Mouse (Mus musculus) MEL (cell line): Measurements from ENCODE around the gene Uroc1. TPM values are rescaled to one million over a fixed set of nuclear protein-coding genes. Genes with fewer than 3 reads are reported as not detected.

Experiments
- DNase-seq: peaks from one replicate; pipeline ENCODE4 v3.0.0; 2011; ENCODE audit warnings: low read depth, low spot score
- H3K27ac ChIP-seq: 2 replicates; pipeline ENCODE4 v1.5.1; 2012; ENCODE audit warnings: low read depth, mild to moderate bottlenecking, control low read depth, low read length, moderate library complexity; ENCODE audit not compliant: control insufficient read depth
- H3K27me3 ChIP-seq, 2 experiments: fragments of 150-350 bp in 1 of 2; sonication (generic) in 1 of 2; 2 replicates each; pipeline ENCODE4 v1.6.1; 2012; ENCODE audit warnings: low read length in 2 of 2, mild to moderate bottlenecking in 2 of 2, improper control_type of control experiment in 1 of 2, moderate library complexity in 1 of 2; ENCODE audit not compliant: insufficient read depth in 2 of 2, control insufficient read depth in 1 of 2
- H3K36me3 ChIP-seq, 2 experiments: 2 replicates each; pipeline ENCODE4 v1.6.1; 2012 to 2014; ENCODE audit warnings: low read length in 2 of 2, improper control_type of control experiment in 1 of 2, inconsistent platforms in 1 of 2, mild to moderate bottlenecking in 1 of 2; ENCODE audit not compliant: insufficient read depth in 2 of 2, control insufficient read depth in 1 of 2
- H3K4me1 ChIP-seq, 2 experiments: fragments of 150-350 bp in 1 of 2; sonication (generic) in 1 of 2; 2 replicates each; pipeline ENCODE4 v1.6.1; 2012; ENCODE audit warnings: low read length in 2 of 2, improper control_type of control experiment in 1 of 2, mild to moderate bottlenecking in 1 of 2; ENCODE audit not compliant: insufficient read depth in 2 of 2, control insufficient read depth in 1 of 2
- H3K4me3 ChIP-seq, 2 experiments: fragments of 150-350 bp in 1 of 2; sonication (generic) in 1 of 2; 2 replicates each; pipeline ENCODE4 v1.5.1; 2012; ENCODE audit warnings: low read depth in 2 of 2, low read length in 2 of 2, mild to moderate bottlenecking in 2 of 2, moderate library complexity in 2 of 2, control low read depth in 1 of 2, improper control_type of control experiment in 1 of 2; ENCODE audit not compliant: control insufficient read depth in 1 of 2, insufficient read depth in 1 of 2
- H3K79me2 ChIP-seq: 2 replicates; pipeline ENCODE4 v1.6.1; 2012; ENCODE audit warnings: mild to moderate bottlenecking, low read length, moderate library complexity; ENCODE audit not compliant: control insufficient read depth, poor library complexity, insufficient read depth
- H3K9ac ChIP-seq: 2 replicates; pipeline ENCODE4 v1.6.1; 2012; ENCODE audit warnings: low read depth, mild to moderate bottlenecking, control low read depth, low read length, moderate library complexity; ENCODE audit not compliant: control insufficient read depth, poor library complexity, severe bottlenecking
- H3K9me3 ChIP-seq: fragments of 150-350 bp; sonication (generic); replicated peaks from 2 replicates; pipeline ENCODE4 v1.6.1; 2012; ENCODE audit warnings: mild to moderate bottlenecking, low read length, improper control_type of control experiment, moderate library complexity; ENCODE audit not compliant: insufficient read depth
- MYC ChIP-seq: IDR thresholded peaks from 2 replicates; pipeline ENCODE4 v1.6.1; 2011; ENCODE audit warnings: low read depth, mild to moderate bottlenecking, low read length, improper control_type of control experiment, moderate library complexity
- ZMIZ1 ChIP-seq: IDR thresholded peaks from 2 replicates; pipeline ENCODE4 v1.6.1; 2012; ENCODE audit warnings: low read depth, mild to moderate bottlenecking, inconsistent platforms, low read length, improper control_type of control experiment, moderate library complexity
- polyA plus RNA-seq, 2 experiments: library from polyadenylated mRNA; stranded (reverse) in 1 of 2; unstranded in 1 of 2; fragments of >175 nt in 1 of 2; fragments of >200 nt in 1 of 2; gene quantifications; 2 replicates each; pipeline versions ENCODE4 v1.2.1 to v1.2.4; 2012; ENCODE audit warnings: low replicate concordance in 2 of 2, low read depth in 1 of 2; ENCODE audit not compliant: insufficient read length in 2 of 2, insufficient read depth in 1 of 2, missing spikeins in 1 of 2
- total RNA-seq: library from RNA; depleted of rRNA; stranded (reverse); fragments of 300-350 nt; gene quantifications from 2 replicates; pipeline ENCODE4 v1.2.3, GENCODE M21; 2012; rRNA removed

Gene Uroc1
- total and polyA plus RNA-seq, 3 experiments: not detected

- DNase-seq: no peak
Measured at GRCm38 (mm10) chr6:90411926-90412325, 78.8 kb downstream of the Uroc1 start.

More at GRCm38 (mm10) chr6:90411926-90412325, 78.8 kb downstream of the Uroc1 start:
- H3K79me2 ChIP-seq: no peaks in the 10 kb centered on the region
- no peak overlapping the region for H3K4me3 ChIP-seq
- TF ChIP-seq MYC (no peak), ZMIZ1 (no peak)
- H3K9ac ChIP-seq: no peak overlapping the region
- H3K27me3 ChIP-seq: no peaks in the 10 kb centered on the region; a peak in 2 of 4 replicates
- H3K27ac ChIP-seq: no peak overlapping the region
- no peaks in the 10 kb centered on the region for H3K9me3 ChIP-seq
- no peaks in the 10 kb centered on the region for H3K4me1 ChIP-seq
- no peaks in the 10 kb centered on the region for H3K36me3 ChIP-seq

Other genes starting within 250 kb of the Uroc1 start
- gene Vmn1r50, start 231.9 kb upstream of the Uroc1 start, total RNA-seq: not detected in 2 replicates
- gene Vmn1r50, start 231.9 kb upstream of the Uroc1 start, polyA plus RNA-seq: not detected
- not detected in 2 replicates for gene Vmn1r51, start 210.7 kb upstream of the Uroc1 start, total RNA-seq
- gene Vmn1r51, start 210.7 kb upstream of the Uroc1 start, polyA plus RNA-seq: not detected
- gene Vmn1r52, start 158.5 kb upstream of the Uroc1 start, total RNA-seq: not detected in 2 replicates
- gene Vmn1r52, start 158.5 kb upstream of the Uroc1 start, polyA plus RNA-seq: not detected
- not detected in 2 replicates for gene V1ra8, start 130.5 kb upstream of the Uroc1 start, total RNA-seq
- not detected for gene V1ra8, start 130.5 kb upstream of the Uroc1 start, polyA plus RNA-seq
- not detected in 2 replicates for gene Vmn1r53, start 108.8 kb upstream of the Uroc1 start, total RNA-seq
- gene Vmn1r53, start 108.8 kb upstream of the Uroc1 start, polyA plus RNA-seq: not detected
- not detected in 2 replicates for gene Vmn1r54, start 87.0 kb upstream of the Uroc1 start, total RNA-seq
- not detected for gene Vmn1r54, start 87.0 kb upstream of the Uroc1 start, polyA plus RNA-seq
- not detected in 2 replicates for gene BC048671, start 32.1 kb upstream of the Uroc1 start, total RNA-seq
- not detected for gene BC048671, start 32.1 kb upstream of the Uroc1 start, polyA plus RNA-seq
- not detected in 2 replicates for gene Chst13, start 8.1 kb upstream of the Uroc1 start, total RNA-seq
- gene Chst13, start 8.1 kb upstream of the Uroc1 start, polyA plus RNA-seq: not detected
- 7.8 and 8.6 TPM in 2 replicates for gene Zxdc, start 36.2 kb downstream of the Uroc1 start, total RNA-seq
- 10 to 100 TPM in 1 of 2 experiments, not detected in 1; 10.7 TPM for gene Zxdc, start 36.2 kb downstream of the Uroc1 start, polyA plus RNA-seq
- not detected in 2 replicates for gene Cfap100, start 95.5 kb downstream of the Uroc1 start, total RNA-seq
- under 1 TPM in 1 of 2 experiments, not detected in 1; 0.19 TPM for gene Cfap100, start 95.5 kb downstream of the Uroc1 start, polyA plus RNA-seq
- gene Klf15, start 129.3 kb downstream of the Uroc1 start, total RNA-seq: not detected in 2 replicates
- gene Klf15, start 129.3 kb downstream of the Uroc1 start, polyA plus RNA-seq: not detected
- 0.04 TPM in 1 of 2 replicates, not detected in the other for gene Aldh1l1, start 153.1 kb downstream of the Uroc1 start, total RNA-seq
- gene Aldh1l1, start 153.1 kb downstream of the Uroc1 start, polyA plus RNA-seq: under 1 TPM in 1 of 2 experiments, not detected in 1; 0.14 TPM